Mouse (Mus musculus) stomach, embryonic 16.5 days (tissue): Measurements from ENCODE around the gene Pla2g1b. TPM values are rescaled to one million over a fixed set of nuclear protein-coding genes. Genes with fewer than 3 reads are reported as not detected.
A peak's percentile ranks its signal among the peaks of the same experiment; 100 is the strongest.
"Not testable (repeated sequence)": the region's sequence is repeated elsewhere in the genome, so short reads cannot be mapped to it uniquely, and the experiment has no call there.

Experiments used
- ATAC-seq: fragments of 200-750 bp; cut with Nextera tagmentation; 2 replicates; pipeline ENCODE4 v1.8.0; 2017; ENCODE audit warnings: moderate number of reproducible peaks, moderate TSS enrichment; ENCODE audit not compliant: insufficient read depth, low FRiP score
- H3K27ac ChIP-seq: fragments of 300-500 bp; sonication (generic); 2 replicates; pipeline ENCODE4 v1.5.1; 2014; ENCODE audit warnings: low read length
- H3K27me3 ChIP-seq: fragments of 300-500 bp; sonication (generic); 2 replicates; pipeline ENCODE4 v1.6.1; 2014; ENCODE audit warnings: low read length, control low read depth, mixed read lengths; ENCODE audit not compliant: control insufficient read depth, insufficient read depth
- H3K36me3 ChIP-seq: fragments of 300-500 bp; sonication (generic); 2 replicates; pipeline ENCODE4 v1.6.1; 2014; ENCODE audit warnings: low read length; ENCODE audit not compliant: control insufficient read depth, insufficient read depth
- H3K4me1 ChIP-seq: fragments of 300-500 bp; sonication (generic); 2 replicates; pipeline ENCODE4 v1.6.1; 2014; ENCODE audit warnings: low read length, control low read depth, mixed read lengths; ENCODE audit not compliant: control insufficient read depth, insufficient read depth
- H3K4me2 ChIP-seq: fragments of 300-500 bp; sonication (generic); 2 replicates; pipeline ENCODE4 v1.6.1; 2014; ENCODE audit warnings: low read depth, low read length, mixed read lengths
- H3K4me3 ChIP-seq: fragments of 300-500 bp; sonication (generic); replicated peaks from 2 replicates; pipeline ENCODE4 v1.5.1; 2014; ENCODE audit warnings: mild to moderate bottlenecking, low read length
- H3K9ac ChIP-seq: fragments of 300-500 bp; sonication (generic); 2 replicates; pipeline ENCODE4 v1.6.1; 2014; ENCODE audit warnings: low read length
- H3K9me3 ChIP-seq: fragments of 300-500 bp; sonication (generic); replicated peaks from 2 replicates; pipeline ENCODE4 v1.6.1; 2016; ENCODE audit warnings: low read length, control low read depth; ENCODE audit not compliant: control insufficient read depth
- WGBS: fragments of 180-500 bp; shearing (Covaris S2); extraction: QIAGEN DNeasy Blood & Tissue Kit; methylation state at CpG from one replicate; pipeline ENCODE4 v1.1.7; 2014; 5-methylcytosine and 5-hydroxymethylcytosine counted together
- polyA plus RNA-seq: library from polyadenylated mRNA; unstranded; fragments of >200 nt; fragmentation: Nextera tagmentation; extraction: Ambion mirVana; gene quantifications from 2 replicates; pipeline ENCODE4 v1.2.1, GENCODE M21; 2015

The Pla2g1b gene
- polyA plus RNA-seq, 1 experiment from 2014 or later, result 16.6 TPM

- no peaks in the 10 kb centered on the region for H3K36me3 ChIP-seq
These were observed 24.7 kb upstream of the Pla2g1b start for GRCm38 (mm10) chr5:115441205-115441849.

GRCm38 (mm10) chr5:115442663-115443062 is 23.4 kb upstream of the Pla2g1b start:
- H3K4me3 ChIP-seq, H3K36me3 ChIP-seq, H3K27ac ChIP-seq, H3K27me3 ChIP-seq, ATAC-seq, H3K4me2 ChIP-seq, H3K9ac ChIP-seq, H3K4me1 ChIP-seq, H3K9me3 ChIP-seq: not testable (repeated sequence)
- 77% methylated on average over 5 of the region's 5 CpGs for WGBS

More at GRCm38 (mm10) chr5:115441205-115441849, 24.7 kb upstream of the Pla2g1b start:
- no peaks in the 10 kb centered on the region for H3K9me3 ChIP-seq
- 43% methylated on average over 14 of the region's 14 CpGs for WGBS
- no peak overlapping the region for H3K4me2 ChIP-seq
- ATAC-seq, result peak; percentile 23; the same call in 1 of the 2 replicates
- no peaks in the 10 kb centered on the region for H3K27me3 ChIP-seq
- H3K4me3 ChIP-seq, result no peak overlapping the region
- peaks cover 12% of the 10 kb centered on the region for H3K4me1 ChIP-seq
- H3K9ac ChIP-seq, result no peak overlapping the region
- H3K27ac ChIP-seq, result no peak overlapping the region

DNA sequence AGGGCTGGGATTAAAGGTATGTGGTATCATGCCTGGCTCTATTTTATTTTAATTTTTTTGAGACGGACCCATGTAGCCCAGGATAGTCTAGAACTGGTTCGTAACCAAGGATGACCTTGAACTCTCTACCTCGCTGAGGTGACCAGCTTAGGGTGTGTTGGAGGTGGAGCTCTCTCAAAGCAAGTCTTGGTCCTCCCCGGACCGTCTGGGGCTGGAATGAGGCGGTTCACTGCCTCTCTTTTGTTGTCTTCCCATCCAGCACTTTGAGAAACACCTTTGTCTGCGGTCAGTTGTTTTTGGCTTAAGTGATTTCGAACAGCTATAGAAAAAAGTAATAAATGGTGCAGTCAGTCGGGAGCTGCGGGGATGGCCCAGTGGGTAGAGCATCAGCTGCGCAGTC is 21.9 kb upstream of the Pla2g1b start:
- Histone ChIP-seq H3K9ac (no peak overlapping the region), H3K36me3 (no peaks in the 10 kb centered on the region), H3K4me1 (peaks cover 3% of the 10 kb centered on the region; the same call in 1 of the 2 replicates), H3K9me3 (no peaks in the 10 kb centered on the region), H3K4me3 (no peak overlapping the region), H3K4me2 (no peak overlapping the region), H3K27me3 (no peaks in the 10 kb centered on the region), H3K27ac (no peak overlapping the region)
- 90% methylated on average over 11 of the region's 11 CpGs for WGBS
- no peak for ATAC-seq

DNA sequence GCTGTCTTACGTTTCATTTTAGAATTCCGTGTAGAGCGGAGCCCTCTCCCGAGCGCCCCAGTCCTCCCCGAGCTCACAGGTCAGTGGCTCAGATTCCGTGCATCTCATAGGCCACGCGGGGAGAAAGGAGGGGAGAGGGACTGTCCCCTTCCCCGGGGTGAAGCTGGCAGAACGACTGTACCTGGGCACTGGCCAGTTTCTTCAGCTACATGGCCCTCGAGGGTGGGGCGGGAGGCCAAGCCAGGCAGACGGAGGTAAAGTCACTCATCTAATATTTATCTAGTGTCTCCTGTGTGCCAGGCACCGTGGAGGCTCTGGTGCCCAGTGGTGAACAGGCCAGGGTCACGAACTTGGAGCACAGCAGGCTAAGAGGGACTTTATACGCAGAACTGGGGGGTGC is 19.0 kb upstream of the Pla2g1b start:
- 80% methylated on average over 17 of the region's 17 CpGs for WGBS
- H3K27me3 ChIP-seq, result no peaks in the 10 kb centered on the region
- H3K27ac ChIP-seq, result no peak overlapping the region
- no peak; the same call in 1 of the 2 replicates for ATAC-seq
- no peak overlapping the region for H3K4me3 ChIP-seq
- H3K9me3 ChIP-seq, result no peaks in the 10 kb centered on the region
- H3K4me2 ChIP-seq, result no peak overlapping the region
- H3K9ac ChIP-seq, result no peak overlapping the region
- no peaks in the 10 kb centered on the region; the same call in 1 of the 2 replicates for H3K36me3 ChIP-seq
- H3K4me1 ChIP-seq, result no peaks in the 10 kb centered on the region

- Histone ChIP-seq H3K4me1 (no peaks in the 10 kb centered on the region), H3K4me3 (no peak overlapping the region), H3K36me3 (no peaks in the 10 kb centered on the region; the same call in 1 of the 2 replicates), H3K27me3 (no peaks in the 10 kb centered on the region), H3K9ac (no peak overlapping the region), H3K9me3 (no peaks in the 10 kb centered on the region), H3K27ac (no peak overlapping the region), H3K4me2 (no peak overlapping the region)
- 85% methylated on average over 3 of the region's 3 CpGs for WGBS
- no peak for ATAC-seq
These were observed 16.8 kb upstream of the Pla2g1b start for GRCm38 (mm10) chr5:115449247-115449646.

GRCm38 (mm10) chr5:115450410-115451317 is 15.4 kb upstream of the Pla2g1b start:
- Histone ChIP-seq H3K9ac (no peak overlapping the region), H3K4me2 (no peak overlapping the region), H3K4me1 (no peaks in the 10 kb centered on the region), H3K27me3 (no peaks in the 10 kb centered on the region), H3K27ac (no peak overlapping the region), H3K9me3 (no peaks in the 10 kb centered on the region), H3K36me3 (no peaks in the 10 kb centered on the region; the same call in 1 of the 2 replicates), H3K4me3 (no peak overlapping the region)
- no peak for ATAC-seq
- 91% methylated on average over 27 of the region's 27 CpGs for WGBS

DNA sequence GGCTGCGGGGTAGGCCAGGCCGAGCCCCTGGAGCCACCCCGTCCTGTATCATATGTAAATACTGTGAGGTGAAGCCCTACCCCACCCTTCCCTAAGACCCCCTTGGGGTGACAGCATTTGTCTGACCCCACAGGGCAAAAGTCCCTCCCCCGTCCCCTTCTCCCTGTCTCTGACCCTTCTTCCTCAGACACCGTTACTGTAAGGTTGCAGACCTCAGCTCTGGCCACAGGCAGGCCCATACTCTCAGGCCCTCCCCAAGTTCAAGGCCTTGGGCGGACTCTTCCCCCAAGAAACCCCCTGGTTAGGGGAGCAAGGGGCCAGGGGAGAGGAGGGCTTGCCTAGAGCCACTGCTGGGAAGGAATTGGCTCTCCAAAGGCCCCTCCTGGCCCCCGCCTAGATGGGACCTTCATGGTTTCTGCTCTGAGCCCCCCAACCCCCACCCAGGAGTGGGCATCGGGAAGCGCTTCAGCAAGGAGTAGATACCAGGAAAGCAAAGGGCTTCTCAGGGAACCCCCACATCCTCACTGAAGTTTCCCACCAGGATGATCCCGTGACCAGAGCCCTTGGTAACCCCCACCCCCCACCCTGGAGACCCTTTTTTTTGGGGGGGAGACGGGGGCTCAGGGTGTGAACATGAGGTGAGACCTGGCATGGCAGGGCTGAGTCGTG is 11.5 kb upstream of the Pla2g1b start:
- Histone ChIP-seq H3K4me1 (no peaks in the 10 kb centered on the region), H3K9me3 (no peaks in the 10 kb centered on the region), H3K4me3 (no peak overlapping the region), H3K9ac (no peak overlapping the region), H3K27me3 (no peaks in the 10 kb centered on the region), H3K27ac (no peak overlapping the region), H3K36me3 (no peaks in the 10 kb centered on the region; the same call in 1 of the 2 replicates), H3K4me2 (no peak overlapping the region)
- WGBS, result 77% methylated on average over 12 of the region's 12 CpGs
- ATAC-seq, result no peak; the same call in 1 of the 2 replicates

GRCm38 (mm10) chr5:115455838-115456237 is 10.2 kb upstream of the Pla2g1b start:
- H3K27me3 ChIP-seq, result no peaks in the 10 kb centered on the region
- H3K4me3 ChIP-seq, result no peak overlapping the region
- no peak overlapping the region for H3K4me2 ChIP-seq
- H3K36me3 ChIP-seq, result no peaks in the 10 kb centered on the region; the same call in 1 of the 2 replicates
- no peak for ATAC-seq
- H3K9ac ChIP-seq, result no peak overlapping the region
- H3K27ac ChIP-seq, result no peak overlapping the region
- no peaks in the 10 kb centered on the region for H3K4me1 ChIP-seq
- no peaks in the 10 kb centered on the region for H3K9me3 ChIP-seq
- 85% methylated on average over 7 of the region's 7 CpGs for WGBS

DNA sequence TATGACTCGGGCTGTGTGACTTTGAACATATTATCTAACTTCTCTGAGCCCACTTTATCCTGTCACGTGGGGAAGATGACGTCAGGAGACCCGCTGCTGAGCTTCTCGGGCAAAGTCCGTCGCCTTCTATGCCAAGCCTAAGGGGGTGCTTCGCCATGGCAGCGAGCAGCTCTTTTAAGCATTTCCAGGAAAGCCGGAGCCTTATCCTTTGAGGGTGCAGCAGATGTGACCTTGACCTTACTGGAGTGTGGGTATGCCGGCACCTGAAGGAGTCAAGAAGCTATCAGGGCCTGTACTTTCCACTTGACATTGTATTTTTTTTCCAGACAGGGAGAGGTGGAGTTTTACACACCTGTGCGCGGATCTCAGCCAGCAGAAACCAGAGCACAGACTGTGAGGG is 7.1 kb upstream of the Pla2g1b start:
- H3K27me3 ChIP-seq, result no peaks in the 10 kb centered on the region
- ATAC-seq, result no peak
- H3K4me1 ChIP-seq, result no peaks in the 10 kb centered on the region
- WGBS, result 52% methylated on average over 13 of the region's 13 CpGs
- no peak overlapping the region for H3K4me3 ChIP-seq
- no peaks in the 10 kb centered on the region for H3K9me3 ChIP-seq
- H3K9ac ChIP-seq, result no peak overlapping the region
- no peak overlapping the region for H3K4me2 ChIP-seq
- H3K36me3 ChIP-seq, result no peaks in the 10 kb centered on the region
- no peak overlapping the region for H3K27ac ChIP-seq
